In genomic region chr11:94526171-94526879, GRCm38 (mm10) we compare ENCODE assay signal across 10 mouse cellular contexts. TPM values are rescaled to one million over a fixed set of nuclear protein-coding genes. Genes with fewer than 3 reads are reported as not detected.
DNase-seq lines count a peak whose midpoint lies in the region; ATAC-seq and TF ChIP-seq lines count a peak whose summit lies in the region.
"Had no signal": no experiment of that assay in that cellular context is flagged by ENCODE, and none has a peak within 500 bp of the region (broad histone marks: within the 10 kb centered on the region; RNA-seq: fewer than 3 reads in every experiment).

No protein-coding gene starts in this region.

- H3K27ac ChIP-seq in heart, embryonic 12.5 days (ENCODE audit: poor library complexity, severe bottlenecking) = no peak overlapping the region
- H3K27ac ChIP-seq in heart, embryonic 10.5 days = no peak overlapping the region
- H3K27ac ChIP-seq in intestine, embryonic 15.5 days = peak overlapping the region; percentile 62
- peak overlapping the region; percentile 16; the same call in 1 of the 2 replicates for H3K27ac ChIP-seq in stomach, embryonic 16.5 days (ENCODE audit: low read length)
- H3K27ac ChIP-seq: liver, embryonic 14.5 days had no signal

- TF ChIP-seq POLR2A in lung, adult 2 months (IDR thresholded peaks at IDR 0.05; ENCODE audit: borderline replicate concordance, extremely low read depth, low read depth, low read length) = no peak

- H3K27me3 ChIP-seq in heart, embryonic 12.5 days (replicated peaks) = no peaks in the 10 kb centered on the region
- H3K27me3 ChIP-seq in heart, embryonic 10.5 days (ENCODE audit: insufficient read depth, poor library complexity, severe bottlenecking) = no peaks in the 10 kb centered on the region
- no peaks in the 10 kb centered on the region for H3K27me3 ChIP-seq in intestine, embryonic 15.5 days (replicated peaks)
- H3K27me3 ChIP-seq in stomach, embryonic 16.5 days (ENCODE audit: control insufficient read depth, insufficient read depth, low read length) = no peaks in the 10 kb centered on the region

- H3K36me3 ChIP-seq in heart, embryonic 12.5 days = no peaks in the 10 kb centered on the region
- H3K36me3 ChIP-seq in heart, embryonic 10.5 days = no peaks in the 10 kb centered on the region
- no peaks in the 10 kb centered on the region for H3K36me3 ChIP-seq in intestine, embryonic 15.5 days
- H3K36me3 ChIP-seq in stomach, embryonic 16.5 days (ENCODE audit: control insufficient read depth, insufficient read depth, low read length) = no peaks in the 10 kb centered on the region

- no peak for ATAC-seq in heart, embryonic 12.5 days (ENCODE audit: insufficient number of reproducible peaks, low FRiP score)
- peak; percentile 60 for ATAC-seq in intestine, embryonic 15.5 days
- peak; percentile 64 for ATAC-seq in stomach, embryonic 16.5 days (ENCODE audit: insufficient read depth, low FRiP score)

- no peak for DNase-seq in heart, embryonic 10.5 days (ENCODE audit: low spot score)
- peak; percentile 34 for DNase-seq in lung, postnatal 10 days
- DNase-seq in lung, adult 2 months = no peak
- no peak for DNase-seq in gastrocnemius, adult 8-10 months (ENCODE audit: low spot score in 2 of 2)
- no peak for DNase-seq in layer of hippocampus, adult 9-11 months

- peak overlapping the region; percentile 9; the same call in 1 of the 2 replicates for H3K9ac ChIP-seq in heart, embryonic 12.5 days
- no peak overlapping the region for H3K9ac ChIP-seq in intestine, embryonic 15.5 days
- H3K9ac ChIP-seq in stomach, embryonic 16.5 days (ENCODE audit: low read length) = no peak overlapping the region
- H3K9ac ChIP-seq: liver, embryonic 14.5 days had no signal

- H3K4me1 ChIP-seq in heart, embryonic 12.5 days (replicated peaks) = peaks cover 22% of the 10 kb centered on the region
- peaks cover 42% of the 10 kb centered on the region for H3K4me1 ChIP-seq in heart, embryonic 10.5 days
- H3K4me1 ChIP-seq in lung, adult 2 months (ENCODE audit: control insufficient read depth, insufficient read depth, low read length) = no peaks in the 10 kb centered on the region
- H3K4me1 ChIP-seq in intestine, embryonic 15.5 days (replicated peaks) = 0 out of 2 replicates have a peak, but pooled peaks cover 6% of the 10 kb centered on the region
- 0 out of 2 replicates have a peak, but pooled peaks cover 6% of the 10 kb centered on the region for H3K4me1 ChIP-seq in stomach, embryonic 16.5 days (ENCODE audit: control insufficient read depth, insufficient read depth, low read length)

- H3K4me2 ChIP-seq in heart, embryonic 12.5 days = no peak overlapping the region
- no peak overlapping the region for H3K4me2 ChIP-seq in intestine, embryonic 15.5 days (replicated peaks)
- no peak overlapping the region for H3K4me2 ChIP-seq in stomach, embryonic 16.5 days (ENCODE audit: low read depth, low read length)

- TF ChIP-seq CTCF in lung, adult 2 months (IDR thresholded peaks at IDR 0.05; ENCODE audit: insufficient read depth, low read length) = no peak

- H3K9me3 ChIP-seq in heart, embryonic 12.5 days (replicated peaks) = no peaks in the 10 kb centered on the region
- H3K9me3 ChIP-seq in heart, embryonic 10.5 days = no peaks in the 10 kb centered on the region
- no peaks in the 10 kb centered on the region for H3K9me3 ChIP-seq in intestine, embryonic 15.5 days
- H3K9me3 ChIP-seq in stomach, embryonic 16.5 days (replicated peaks; ENCODE audit: control insufficient read depth, low read length) = no peaks in the 10 kb centered on the region

- H3K4me3 ChIP-seq in heart, embryonic 12.5 days = no peak overlapping the region
- H3K4me3 ChIP-seq in heart, embryonic 10.5 days = no peak overlapping the region
- H3K4me3 ChIP-seq in lung, adult 2 months (replicated peaks; ENCODE audit: extremely low read depth, low read depth, low read length) = no peak overlapping the region
- H3K4me3 ChIP-seq in intestine, embryonic 15.5 days (replicated peaks) = no peak overlapping the region
- no peak overlapping the region for H3K4me3 ChIP-seq in stomach, embryonic 16.5 days (replicated peaks; ENCODE audit: low read length)

- WGBS in heart, embryonic 12.5 days = 45% methylated on average over 9 of the region's 9 CpGs
- WGBS in heart, embryonic 10.5 days = 56% methylated on average over 9 of the region's 9 CpGs
- 55% methylated on average over 9 of the region's 9 CpGs for WGBS in lung, adult 2 months
- 37% methylated on average over 9 of the region's 9 CpGs for WGBS in intestine, embryonic 15.5 days
- 41% methylated on average over 9 of the region's 9 CpGs for WGBS in stomach, embryonic 16.5 days

RNA-seq across cellular contexts. Expression of gene Mycbpap, which starts 4.8 kb away (rescaled TPM):
- polyA plus RNA-seq in heart, embryonic 12.5 days (2016; fragmentation: Nextera tagmentation; extraction: Ambion mirVana) = 9.1 and 11.5 TPM in 2 replicates
- 9.3 and 12.5 TPM in 2 replicates for polyA plus RNA-seq in heart, embryonic 10.5 days (2016; fragmentation: Nextera tagmentation; extraction: Ambion mirVana)
- polyA plus RNA-seq in lung, adult 2 months (2012; rRNA removed) = 5.8 and 7.6 TPM in 2 replicates
- 2.0 and 2.2 TPM in 2 replicates for polyA plus RNA-seq in intestine, embryonic 15.5 days (2015; fragmentation: Nextera tagmentation; extraction: Ambion mirVana)
- polyA plus RNA-seq in stomach, embryonic 16.5 days (2015; fragmentation: Nextera tagmentation; extraction: Ambion mirVana) = 2.8 and 4.3 TPM in 2 replicates
- not detected for total RNA-seq in gastrocnemius, adult 8-10 months (2022)
- polyA plus RNA-seq: C2C12 had no signal

RNA-seq across cellular contexts. Expression of gene Rsad1, which starts 22.7 kb away (rescaled TPM):
- polyA plus RNA-seq in heart, embryonic 12.5 days (2016; fragmentation: Nextera tagmentation; extraction: Ambion mirVana) = 5.1 and 5.5 TPM in 2 replicates
- polyA plus RNA-seq in heart, embryonic 10.5 days (2016; fragmentation: Nextera tagmentation; extraction: Ambion mirVana) = 3.2 and 6.9 TPM in 2 replicates
- polyA plus RNA-seq in lung, adult 2 months (2012; rRNA removed) = 10.3 and 12.7 TPM in 2 replicates
- 2.8 and 3.4 TPM in 2 replicates for polyA plus RNA-seq in intestine, embryonic 15.5 days (2015; fragmentation: Nextera tagmentation; extraction: Ambion mirVana)
- 3.1 and 3.3 TPM in 2 replicates for polyA plus RNA-seq in stomach, embryonic 16.5 days (2015; fragmentation: Nextera tagmentation; extraction: Ambion mirVana)
- total RNA-seq in gastrocnemius, adult 8-10 months (2022) = 1 to 10 TPM; 4.0 to 5.1 (median 4.4) TPM

RNA-seq across cellular contexts. Expression of gene Epn3, which starts 26.6 kb away (rescaled TPM):
- 14.4 and 14.5 TPM in 2 replicates for polyA plus RNA-seq in heart, embryonic 12.5 days (2016; fragmentation: Nextera tagmentation; extraction: Ambion mirVana)
- polyA plus RNA-seq in heart, embryonic 10.5 days (2016; fragmentation: Nextera tagmentation; extraction: Ambion mirVana) = 7.7 and 14.2 TPM in 2 replicates
- polyA plus RNA-seq in lung, adult 2 months (2012; rRNA removed) = 60.0 and 62.2 TPM in 2 replicates
- polyA plus RNA-seq in intestine, embryonic 15.5 days (2015; fragmentation: Nextera tagmentation; extraction: Ambion mirVana) = 2.1 and 3.3 TPM in 2 replicates
- polyA plus RNA-seq in stomach, embryonic 16.5 days (2015; fragmentation: Nextera tagmentation; extraction: Ambion mirVana) = 17.0 and 21.1 TPM in 2 replicates
- total RNA-seq in gastrocnemius, adult 8-10 months (2022) = under 1 TPM in 1 of 4 experiments, not detected in 3; 0.11 TPM

RNA-seq across cellular contexts. Expression of gene Chad, which starts 38.5 kb away (rescaled TPM):
- 0.36 TPM in 1 of 2 replicates, not detected in the other for polyA plus RNA-seq in heart, embryonic 12.5 days (2016; fragmentation: Nextera tagmentation; extraction: Ambion mirVana)
- 0.11 and 0.28 TPM in 2 replicates for polyA plus RNA-seq in heart, embryonic 10.5 days (2016; fragmentation: Nextera tagmentation; extraction: Ambion mirVana)
- polyA plus RNA-seq in lung, adult 2 months (2012; rRNA removed) = 32.6 and 38.8 TPM in 2 replicates
- 1.0 and 1.4 TPM in 2 replicates for polyA plus RNA-seq in intestine, embryonic 15.5 days (2015; fragmentation: Nextera tagmentation; extraction: Ambion mirVana)
- polyA plus RNA-seq in stomach, embryonic 16.5 days (2015; fragmentation: Nextera tagmentation; extraction: Ambion mirVana) = 16.1 and 22.6 TPM in 2 replicates
- 10 to 100 TPM in 2 of 4 experiments, 1 to 10 TPM in 2; 3.0 to 32.8 (median 13.1) TPM for total RNA-seq in gastrocnemius, adult 8-10 months (2022)

RNA-seq across cellular contexts. Expression of gene Spata20, which starts 40.3 kb away (rescaled TPM):
- not detected in 2 replicates for polyA plus RNA-seq in heart, embryonic 12.5 days (2016; fragmentation: Nextera tagmentation; extraction: Ambion mirVana)
- polyA plus RNA-seq in heart, embryonic 10.5 days (2016; fragmentation: Nextera tagmentation; extraction: Ambion mirVana) = not detected in 2 replicates
- 0.15 and 0.70 TPM in 2 replicates for polyA plus RNA-seq in lung, adult 2 months (2012; rRNA removed)
- 0.06 TPM in 1 of 2 replicates, not detected in the other for polyA plus RNA-seq in intestine, embryonic 15.5 days (2015; fragmentation: Nextera tagmentation; extraction: Ambion mirVana)
- polyA plus RNA-seq in stomach, embryonic 16.5 days (2015; fragmentation: Nextera tagmentation; extraction: Ambion mirVana) = 0.22 and 0.29 TPM in 2 replicates
- not detected for total RNA-seq in gastrocnemius, adult 8-10 months (2022)
- polyA plus RNA-seq: C2C12; liver, embryonic 14.5 days had no signal

Comparison
In these comparisons a context has a peak if more than half of its experiments do, and no peak if none do; other contexts are left out.
1. H3K27ac ChIP-seq: peak in intestine, embryonic 15.5 days (single experiment) and stomach, embryonic 16.5 days (single experiment); none in heart, embryonic 12.5 days (single experiment) and heart, embryonic 10.5 days (single experiment).